Mouse (Mus musculus) natural killer cell, adult 2 months (primary cell): ENCODE data around the gene Wdr18.
"Not testable (repeated sequence)": the region's sequence is repeated elsewhere in the genome, so short reads cannot be mapped to it uniquely, and the experiment has no call there.

Experiments used
- DNase-seq, 2 experiments: peaks; one replicate each; pipeline ENCODE4 v3.0.0; 2022; ENCODE audit warnings: low spot score in 2 of 2

Gene Wdr18

DNA sequence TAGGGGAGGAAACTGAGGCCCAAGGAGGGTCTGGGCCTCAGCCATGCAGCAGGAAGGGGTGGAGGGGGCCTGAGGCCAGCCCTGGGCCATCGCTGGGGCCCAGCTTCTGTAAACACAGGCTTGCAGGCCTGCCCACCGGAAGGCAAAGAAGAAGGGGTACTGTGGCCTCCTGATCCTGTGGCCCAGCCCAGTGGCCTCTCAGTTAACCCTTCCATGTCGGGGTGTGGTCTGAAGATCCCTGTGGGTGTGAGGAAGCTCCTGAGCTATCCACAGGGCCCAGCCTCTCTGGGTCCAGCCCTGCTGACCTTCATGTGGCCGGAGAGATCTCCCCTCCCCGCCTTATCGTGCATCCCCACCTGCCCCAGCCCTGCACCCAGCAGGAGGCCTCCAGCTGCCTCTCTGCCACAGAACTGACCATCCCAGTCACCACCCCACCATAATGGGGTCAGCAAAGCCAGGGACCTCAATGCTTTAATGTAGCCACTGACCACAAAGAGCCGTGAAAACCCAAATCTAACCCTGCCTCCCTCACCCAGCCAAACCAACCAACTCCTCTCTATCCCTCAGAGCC is 13.1 kb upstream of the Wdr18 start:
- DNase-seq, result no peak

GRCm38 (mm10) chr10:79947502-79947901 is 12.4 kb upstream of the Wdr18 start:
- no peak for DNase-seq

DNA sequence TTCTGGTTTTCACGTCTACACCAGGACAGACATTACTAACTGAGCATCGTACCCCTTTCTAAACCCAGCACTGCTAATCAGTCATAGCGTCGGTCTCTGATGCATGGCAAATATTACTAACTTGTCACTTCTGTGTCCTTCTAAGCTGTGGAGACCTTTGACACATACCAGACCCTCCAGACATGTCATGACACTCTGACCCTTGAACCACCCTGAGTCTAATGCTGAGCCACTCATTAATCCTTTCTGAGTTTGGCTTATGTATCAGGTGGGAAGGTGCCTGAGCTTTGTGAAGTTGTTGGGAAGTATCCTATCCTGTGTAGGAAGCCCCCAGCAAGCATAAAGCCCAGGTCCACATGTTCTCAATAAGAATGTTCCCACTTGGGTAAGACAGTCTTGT is 10.1 kb upstream of the Wdr18 start:
- no peak for DNase-seq

DNA sequence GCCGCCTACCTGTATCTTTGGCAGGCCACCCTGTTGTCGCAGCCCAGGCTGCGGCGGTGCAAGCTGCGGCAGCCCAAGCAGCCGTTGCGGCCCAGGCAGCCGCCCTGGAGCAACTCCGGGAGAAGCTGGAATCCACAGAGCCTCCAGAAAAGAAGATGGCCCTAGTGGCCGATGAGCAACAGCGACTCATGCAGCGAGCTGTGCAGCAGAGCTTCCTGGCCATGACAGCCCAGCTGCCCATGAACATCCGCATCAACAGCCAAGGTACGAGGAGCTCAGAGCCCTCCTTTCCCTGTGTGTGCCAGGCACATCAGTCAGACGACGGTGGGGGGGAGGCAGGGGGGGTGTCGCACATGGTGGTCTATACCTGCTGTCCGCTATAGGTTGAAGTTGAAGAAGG is 9.3 kb upstream of the Wdr18 start:
- DNase-seq, result no peak

GRCm38 (mm10) chr10:79953946-79954345 is 6.0 kb upstream of the Wdr18 start:
- DNase-seq, result peak in 1 of 2 experiments; percentile 49

- no peak for DNase-seq
Measured at GRCm38 (mm10) chr10:79955691-79956090, 4.3 kb upstream of the Wdr18 start.

DNA sequence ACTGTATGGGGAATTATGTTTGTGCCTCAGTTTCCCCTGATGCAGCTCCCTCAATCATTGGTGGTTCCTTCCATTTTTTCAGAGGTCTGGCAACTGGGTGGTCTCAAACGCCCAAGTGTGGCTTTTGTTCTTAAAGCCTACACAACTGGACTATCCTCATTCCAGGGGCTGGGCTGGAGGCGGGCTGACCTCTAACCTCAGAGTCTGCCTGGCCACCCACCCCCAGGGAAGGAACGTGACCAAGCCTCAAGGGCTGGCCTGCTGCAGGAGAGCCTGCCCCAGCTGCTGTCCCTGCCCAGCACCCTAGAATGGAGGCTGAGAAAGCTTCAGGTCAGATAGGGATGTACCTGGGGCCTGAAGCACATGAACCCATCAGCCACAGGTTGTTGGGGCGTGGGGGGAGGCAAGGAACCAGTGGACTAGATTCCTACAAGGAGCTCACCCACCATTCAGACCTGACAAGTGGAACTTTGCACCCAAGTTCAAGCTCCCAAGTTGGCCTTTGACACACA is 3.3 kb upstream of the Wdr18 start:
- DNase-seq, result no peak

DNA sequence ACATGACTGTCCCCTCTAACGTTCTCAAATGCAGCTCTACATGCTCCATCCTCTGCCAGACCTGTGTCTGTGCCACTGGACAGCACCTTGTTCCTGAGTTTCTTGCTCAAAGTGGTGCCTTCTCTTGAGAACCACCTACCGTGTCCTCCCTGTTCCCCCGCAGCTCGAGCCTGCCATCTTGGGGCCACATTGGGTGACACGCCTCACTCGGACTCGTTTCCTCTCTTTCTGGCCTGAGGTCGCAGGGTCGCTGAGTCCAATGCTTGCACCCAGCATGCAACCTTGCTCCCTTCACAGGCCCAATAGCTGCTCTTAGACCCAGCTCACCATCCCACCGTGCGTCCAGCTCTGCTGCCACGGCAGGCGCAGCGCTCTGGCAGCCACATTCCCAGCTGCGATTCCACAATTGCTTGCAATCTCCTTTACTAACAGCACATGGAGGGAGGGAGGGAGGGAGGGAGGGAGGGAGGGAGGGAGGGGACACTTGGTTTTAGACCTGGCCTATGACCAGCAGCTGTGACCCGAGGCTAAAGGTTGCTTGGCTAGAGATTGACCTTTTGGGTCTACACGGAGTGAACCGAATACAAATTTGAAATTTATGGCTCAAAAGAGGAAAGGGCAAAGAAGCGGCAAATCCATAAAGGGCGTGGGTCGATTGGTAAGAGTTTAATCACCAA is 1.7 kb upstream of the Wdr18 start:
- DNase-seq, result peak; percentile 79 to 86

DNA sequence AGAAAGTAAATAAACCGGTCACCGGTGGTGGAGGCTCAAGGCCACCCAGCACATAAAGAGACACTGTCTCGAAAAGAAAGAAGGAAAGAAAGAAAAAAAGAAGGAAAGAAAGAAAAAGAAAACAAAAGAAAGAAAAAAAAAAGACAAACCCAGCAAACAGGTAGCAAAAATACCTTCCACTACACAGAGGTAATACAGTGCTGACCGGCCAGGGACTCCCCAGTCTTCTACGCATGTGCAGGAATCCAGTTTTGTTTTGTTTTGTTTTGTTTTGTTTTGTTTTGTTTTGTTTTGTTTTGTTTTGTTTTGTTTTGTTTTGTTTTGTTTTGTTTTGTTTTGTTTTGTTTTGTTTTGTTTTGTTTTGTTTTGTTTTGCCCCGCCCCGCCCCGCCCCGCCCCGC is 540 bp upstream of the Wdr18 start:
- not testable (repeated sequence) for DNase-seq

DNA sequence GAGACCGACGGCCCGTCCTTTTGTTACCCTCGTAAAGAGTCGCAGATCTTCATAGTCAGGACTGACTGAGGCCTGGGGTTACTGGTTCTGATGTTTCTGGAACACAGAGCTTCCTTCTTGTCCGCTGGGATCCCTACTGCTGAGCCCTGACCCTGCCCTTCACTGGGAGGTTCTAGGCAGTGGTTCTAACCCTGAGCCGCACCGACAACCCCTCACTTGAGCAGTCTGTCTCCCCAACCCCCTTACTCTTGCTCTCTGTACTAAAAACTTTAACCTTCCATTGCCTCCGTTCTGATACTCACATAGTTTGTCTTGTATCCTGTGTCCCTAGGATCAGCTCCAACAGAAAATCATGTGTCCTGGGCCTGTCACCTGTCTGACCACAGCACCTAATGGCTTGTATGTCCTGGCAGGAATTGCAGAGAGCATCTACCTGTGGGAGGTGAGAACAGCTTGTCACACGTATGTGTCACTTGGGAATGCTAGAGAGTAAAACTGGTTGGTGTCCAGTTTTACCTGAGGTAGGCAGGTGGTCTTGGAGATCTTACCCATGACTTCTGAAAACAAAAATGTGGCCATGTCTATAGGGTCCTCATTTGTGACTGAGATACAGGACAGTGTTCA is 831 bp downstream of the Wdr18 start:
- DNase-seq, result no peak

- DNase-seq, result no peak
Measured at GRCm38 (mm10) chr10:79964727-79965126, 4.8 kb downstream of the Wdr18 start.

- no peak for DNase-seq
Measured at GRCm38 (mm10) chr10:79965325-79965724, 5.4 kb downstream of the Wdr18 start.

DNA sequence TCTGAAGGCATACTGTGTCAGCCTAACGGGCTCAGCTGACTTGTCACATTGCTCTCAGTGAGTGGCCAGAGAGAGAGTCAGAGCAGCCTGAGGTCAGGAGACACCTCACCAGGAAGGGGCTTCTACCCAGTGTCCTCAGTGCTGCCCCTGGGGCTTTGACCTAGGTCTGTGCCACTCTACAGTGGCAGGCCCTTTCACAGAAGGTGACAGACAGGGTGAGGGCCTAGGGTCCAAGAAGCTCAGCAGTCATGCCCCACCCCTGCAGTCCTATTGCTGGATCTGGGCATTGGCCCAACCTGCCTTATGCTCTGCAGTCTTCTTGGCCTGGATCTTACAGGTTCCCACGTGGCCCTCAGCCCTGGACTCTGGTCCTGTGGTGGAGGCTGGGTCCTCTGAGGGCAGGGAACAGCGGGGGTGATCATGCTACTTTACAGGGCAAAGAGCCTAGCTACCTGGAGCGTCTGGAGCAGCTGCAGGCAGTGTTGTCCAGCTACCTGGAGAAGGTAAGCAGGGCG is 7.0 kb downstream of the Wdr18 start:
- no peak for DNase-seq

- no peak for DNase-seq
Measured at GRCm38 (mm10) chr10:79968181-79968580, 8.2 kb downstream of the Wdr18 start.

DNA sequence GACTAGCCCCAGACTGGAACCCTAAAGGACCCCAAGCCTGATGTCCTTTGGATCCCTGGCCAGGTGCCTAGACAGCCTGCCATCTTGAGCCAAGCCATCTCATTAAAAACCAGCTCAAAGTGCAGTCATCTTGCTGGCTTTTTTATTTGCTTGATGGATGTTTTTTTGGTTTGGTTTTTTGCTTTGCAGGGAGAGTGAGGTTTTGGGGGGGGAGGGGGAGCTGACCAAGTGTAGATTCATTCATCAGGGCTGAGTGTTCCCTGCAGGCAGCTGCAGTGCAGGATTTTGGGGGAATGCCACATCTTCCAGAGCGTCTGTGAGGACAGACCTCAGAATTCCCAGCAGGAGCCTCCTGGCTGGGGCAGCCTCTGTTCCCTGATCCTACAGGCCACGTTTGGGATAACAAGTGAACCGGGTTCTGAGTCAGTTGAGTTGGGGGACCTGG is 9.2 kb downstream of the Wdr18 start:
- DNase-seq, result no peak

- no peak for DNase-seq
Measured at GRCm38 (mm10) chr10:79970415-79971182, 10.6 kb downstream of the Wdr18 start, which contains the start of gene Grin3b. TSS of gene Grin3b (plus strand) at chr10:79970715.

DNA sequence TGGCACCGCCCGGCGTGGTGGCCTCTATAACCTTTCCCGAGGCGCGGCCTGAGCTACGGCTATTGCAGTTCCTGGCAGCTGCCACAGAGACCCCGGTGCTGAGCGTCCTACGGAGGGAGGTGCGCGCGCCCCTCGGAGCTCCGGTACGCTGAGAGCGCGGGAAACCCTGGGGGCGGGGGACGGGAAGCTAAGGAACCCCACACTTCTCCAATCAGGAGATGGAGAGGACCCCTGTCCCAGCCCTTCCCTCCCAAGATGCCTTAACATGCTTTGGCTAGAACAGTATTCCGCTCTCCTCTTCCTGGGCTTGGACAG is 11.2 kb downstream of the Wdr18 start:
- no peak for DNase-seq

GRCm38 (mm10) chr10:79972831-79973230 is 12.9 kb downstream of the Wdr18 start:
- no peak for DNase-seq

DNA sequence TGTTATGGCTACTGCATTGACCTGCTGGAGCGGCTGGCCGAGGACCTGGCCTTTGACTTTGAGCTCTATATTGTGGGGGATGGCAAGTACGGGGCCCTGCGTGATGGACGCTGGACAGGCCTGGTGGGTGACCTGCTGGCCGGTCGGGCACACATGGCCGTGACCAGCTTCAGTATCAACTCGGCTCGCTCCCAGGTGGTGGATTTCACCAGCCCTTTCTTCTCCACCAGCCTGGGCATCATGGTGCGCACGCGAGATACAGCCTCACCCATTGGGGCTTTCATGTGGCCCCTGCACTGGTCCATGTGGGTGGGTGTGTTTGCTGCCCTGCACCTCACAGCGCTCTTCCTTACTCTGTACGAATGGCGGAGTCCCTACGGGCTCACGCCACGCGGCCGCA is 14.1 kb downstream of the Wdr18 start:
- DNase-seq, result no peak

- DNase-seq, result no peak
Measured at GRCm38 (mm10) chr10:79974668-79975067, 14.7 kb downstream of the Wdr18 start.

GRCm38 (mm10) chr10:79976071-79976721 is 16.2 kb downstream of the Wdr18 start:
- DNase-seq, result no peak

GRCm38 (mm10) chr10:79976722-79977107 is 16.8 kb downstream of the Wdr18 start:
- no peak for DNase-seq
